Mouse (Mus musculus) embryonic facial prominence, embryonic 14.5 days (tissue): Measurements from ENCODE around the gene Mag. TPM values are rescaled to one million over a fixed set of nuclear protein-coding genes. Genes with fewer than 3 reads are reported as not detected.
A peak's percentile ranks its signal among the peaks of the same experiment; 100 is the strongest.
"Not testable (repeated sequence)": the region's sequence is repeated elsewhere in the genome, so short reads cannot be mapped to it uniquely, and the experiment has no call there.

Experiments used
- ATAC-seq: fragments of 200-750 bp; cut with Nextera tagmentation; 2 replicates; pipeline ENCODE4 v1.8.0; 2017; ENCODE audit warnings: low read depth, moderate number of reproducible peaks, moderate TSS enrichment
- DNase-seq: peaks from one replicate; pipeline ENCODE4 v3.0.0-alpha.2; 2015; ENCODE audit warnings: low spot score
- H3K27ac ChIP-seq: fragments of 300-500 bp; sonication (generic); replicated peaks from 2 replicates; pipeline ENCODE4 v1.5.1; 2014; ENCODE audit warnings: low read depth, mild to moderate bottlenecking, low read length, moderate library complexity
- H3K27me3 ChIP-seq: fragments of 300-500 bp; sonication (generic); replicated peaks from 2 replicates; pipeline ENCODE4 v1.6.1; 2014; ENCODE audit warnings: low read length; ENCODE audit not compliant: control insufficient read depth, insufficient read depth
- H3K36me3 ChIP-seq: fragments of 300-500 bp; sonication (generic); 2 replicates; pipeline ENCODE4 v1.6.1; 2014; ENCODE audit warnings: low read length, mixed read lengths; ENCODE audit not compliant: control insufficient read depth, insufficient read depth
- H3K4me1 ChIP-seq: fragments of 300-500 bp; sonication (generic); 2 replicates; pipeline ENCODE4 v1.6.1; 2014; ENCODE audit warnings: antibody characterized with exemption, low read length; ENCODE audit not compliant: control insufficient read depth, insufficient read depth
- H3K4me2 ChIP-seq: fragments of 300-500 bp; sonication (generic); 2 replicates; pipeline ENCODE4 v1.6.1; 2014; ENCODE audit warnings: low read depth, mild to moderate bottlenecking, low read length, moderate library complexity, mixed read lengths
- H3K4me3 ChIP-seq: fragments of 300-500 bp; sonication (generic); 2 replicates; pipeline ENCODE4 v1.5.1; 2014; ENCODE audit warnings: low read depth, mild to moderate bottlenecking, low read length
- H3K9ac ChIP-seq: fragments of 300-500 bp; sonication (generic); 2 replicates; pipeline ENCODE4 v1.6.1; 2014; ENCODE audit warnings: low read depth, mild to moderate bottlenecking, low read length, moderate library complexity, mixed read lengths
- H3K9me3 ChIP-seq: fragments of 300-500 bp; sonication (generic); 2 replicates; pipeline ENCODE4 v1.6.1; 2016; ENCODE audit warnings: low read length; ENCODE audit not compliant: control insufficient read depth
- whole genome bisulfite sequencing: fragments of 180-500 bp; shearing (Covaris S2); extraction: QIAGEN DNeasy Blood & Tissue Kit; methylation state at CpG from one replicate; pipeline ENCODE4 v1.1.7; 2014; 5-methylcytosine and 5-hydroxymethylcytosine counted together
- polyA plus RNA-seq: library from polyadenylated mRNA; unstranded; fragments of >200 nt; fragmentation: Nextera tagmentation; extraction: Ambion mirVana; gene quantifications from 2 replicates; pipeline ENCODE4 v1.2.1, GENCODE M21; 2014

Mag gene
- polyA plus RNA-seq, 1 experiment from 2014 or later = 1.4 TPM

DNA sequence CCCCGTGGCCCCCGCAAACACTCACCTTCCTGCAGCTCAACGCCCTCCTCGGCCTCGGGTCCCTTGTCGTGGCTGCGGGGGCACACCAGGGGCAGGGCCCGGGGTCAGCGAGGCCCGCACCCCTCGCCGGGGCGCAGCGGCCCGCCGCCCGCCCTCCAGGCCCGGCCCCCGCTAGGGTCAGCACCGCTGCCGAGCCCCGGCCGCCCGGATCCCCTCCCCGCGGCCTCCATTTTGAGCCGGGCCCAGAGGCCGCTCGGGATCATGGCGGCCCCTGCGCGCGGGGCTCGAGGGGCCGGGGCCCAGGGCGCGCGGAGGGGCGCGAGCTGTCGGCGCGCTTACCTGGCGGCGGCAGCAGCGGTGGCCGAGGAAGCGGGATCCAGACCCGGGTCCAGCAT, 41.7 kb upstream of the Mag start:
- no peaks in the 10 kb centered on the region for H3K27me3 ChIP-seq
- no peaks in the 10 kb centered on the region for H3K9me3 ChIP-seq
- H3K4me1 ChIP-seq = peaks cover 12% of the 10 kb centered on the region
- DNase-seq = no peak
- H3K36me3 ChIP-seq = peaks cover 55% of the 10 kb centered on the region
- WGBS = 0% methylated on average over 11 of the region's 49 CpGs
- peak overlapping the region; percentile 99 for H3K9ac ChIP-seq
- peak overlapping the region; percentile 96 for H3K4me3 ChIP-seq
- H3K4me2 ChIP-seq = peak overlapping the region; percentile 79
- peak; percentile 47 for ATAC-seq
- peak overlapping the region; percentile 99 for H3K27ac ChIP-seq

- ATAC-seq (peak; percentile 80), DNase-seq (peak; percentile 90)
- Histone ChIP-seq H3K27me3 (no peaks in the 10 kb centered on the region), H3K9ac (peak overlapping the region; percentile 99), H3K36me3 (peaks cover 60% of the 10 kb centered on the region), H3K9me3 (no peaks in the 10 kb centered on the region), H3K27ac (peak overlapping the region; percentile 99), H3K4me3 (peak overlapping the region; percentile 96), H3K4me2 (peak overlapping the region; percentile 79), H3K4me1 (peaks cover 12% of the 10 kb centered on the region)
- WGBS = under 1% methylated on average over 17 of the region's 64 CpGs
Observed at GRCm38 (mm10) chr7:30955584-30956356, 41.1 kb upstream of the Mag start.

GRCm38 (mm10) chr7:30954971-30955520, 40.4 kb upstream of the Mag start:
- no peaks in the 10 kb centered on the region for H3K27me3 ChIP-seq
- no peak for ATAC-seq
- peaks cover 12% of the 10 kb centered on the region for H3K4me1 ChIP-seq
- peak overlapping the region; percentile 96 for H3K4me3 ChIP-seq
- no peaks in the 10 kb centered on the region for H3K9me3 ChIP-seq
- H3K36me3 ChIP-seq = peaks cover 66% of the 10 kb centered on the region
- H3K4me2 ChIP-seq = peak overlapping the region; percentile 79
- no peak overlapping the region for H3K27ac ChIP-seq
- no peak for DNase-seq
- H3K9ac ChIP-seq = peak overlapping the region; percentile 99
- WGBS = 84% methylated on average over 12 of the region's 12 CpGs

DNA sequence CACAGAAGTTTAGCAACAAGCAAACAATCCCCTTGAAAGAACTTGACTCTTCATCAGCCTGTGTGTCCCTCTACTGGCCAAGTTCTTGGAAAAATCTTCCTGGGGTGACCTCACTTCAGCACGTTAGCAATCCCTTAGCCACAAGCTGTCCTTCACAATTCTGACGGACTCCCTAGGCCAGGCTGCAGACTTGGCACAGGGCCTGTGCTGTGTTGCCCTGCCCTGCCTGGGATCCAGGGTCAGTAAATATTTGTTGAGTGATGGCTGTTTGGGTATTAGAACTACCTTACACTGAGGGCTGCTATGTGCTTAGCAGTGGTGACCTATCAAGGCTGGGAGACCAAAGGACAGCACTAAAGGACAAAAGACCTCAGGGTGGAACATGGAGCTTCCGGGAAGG, 39.4 kb upstream of the Mag start:
- ATAC-seq = no peak
- no peaks in the 10 kb centered on the region for H3K27me3 ChIP-seq
- WGBS = 86% methylated on average over 3 of the region's 3 CpGs
- no peak overlapping the region for H3K4me2 ChIP-seq
- H3K4me3 ChIP-seq = no peak overlapping the region
- no peak overlapping the region for H3K9ac ChIP-seq
- peaks cover 12% of the 10 kb centered on the region for H3K4me1 ChIP-seq
- no peaks in the 10 kb centered on the region for H3K9me3 ChIP-seq
- no peak for DNase-seq
- H3K27ac ChIP-seq = no peak overlapping the region
- H3K36me3 ChIP-seq = peaks cover 74% of the 10 kb centered on the region

- no peak overlapping the region for H3K4me3 ChIP-seq
- H3K9me3 ChIP-seq = no peaks in the 10 kb centered on the region
- H3K36me3 ChIP-seq = peaks cover 71% of the 10 kb centered on the region
- no peak overlapping the region for H3K9ac ChIP-seq
- no peaks in the 10 kb centered on the region for H3K27me3 ChIP-seq
- ATAC-seq = no peak
- 78% methylated on average over 6 of the region's 6 CpGs for WGBS
- H3K4me1 ChIP-seq = peaks cover 10% of the 10 kb centered on the region
- no peak for DNase-seq
- H3K4me2 ChIP-seq = no peak overlapping the region
- no peak overlapping the region for H3K27ac ChIP-seq
Observed at GRCm38 (mm10) chr7:30953459-30953858, 38.8 kb upstream of the Mag start.

DNA sequence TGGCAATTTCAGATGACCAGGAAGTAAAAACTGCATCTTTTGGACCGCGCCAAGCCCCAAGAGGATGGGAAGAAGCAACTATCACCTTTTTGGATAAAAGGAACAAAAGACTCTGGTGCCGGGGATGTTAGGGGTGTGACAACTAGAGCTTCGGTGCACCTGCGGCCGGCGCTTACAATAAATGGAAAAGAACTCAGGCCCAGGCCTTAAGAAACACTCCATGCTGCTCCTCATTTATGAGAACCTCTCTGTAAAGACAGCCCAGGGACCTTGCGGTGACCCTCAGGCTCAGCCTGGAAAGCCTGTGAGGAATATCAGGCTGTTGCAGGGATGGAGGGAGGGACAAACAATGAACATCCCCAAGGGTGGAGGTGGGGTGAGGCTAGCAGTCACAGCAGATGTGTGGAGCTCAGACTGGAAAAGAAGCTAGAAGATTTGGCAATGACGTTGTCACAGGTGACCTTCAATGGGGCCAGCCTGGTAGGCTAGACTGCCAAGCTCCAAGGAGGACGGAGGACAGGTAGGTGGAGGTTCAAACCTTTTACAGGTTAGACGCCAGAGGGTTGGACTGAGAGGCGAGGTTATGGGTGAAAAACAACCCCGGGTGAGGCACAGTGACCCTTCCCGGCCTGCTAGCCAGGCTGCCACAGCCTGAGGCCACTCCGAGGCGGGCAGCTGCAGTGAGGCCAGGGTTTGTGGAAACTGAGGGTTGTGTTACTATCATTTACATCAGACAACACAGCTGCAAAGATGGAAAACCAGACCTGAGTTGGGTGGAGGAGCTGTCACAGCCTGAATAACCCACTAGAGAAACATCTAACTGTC, 38.0 kb upstream of the Mag start:
- Histone ChIP-seq H3K4me1 (peaks cover 4% of the 10 kb centered on the region; the same call in 1 of the 2 replicates), H3K36me3 (peaks cover 67% of the 10 kb centered on the region), H3K4me3 (no peak overlapping the region), H3K9ac (no peak overlapping the region), H3K27me3 (no peaks in the 10 kb centered on the region), H3K27ac (no peak overlapping the region), H3K4me2 (no peak overlapping the region), H3K9me3 (no peaks in the 10 kb centered on the region)
- WGBS = 94% methylated on average over 16 of the region's 16 CpGs
- DNase-seq (no peak), ATAC-seq (no peak)

- WGBS = 83% methylated on average over 3 of the region's 3 CpGs
Observed at GRCm38 (mm10) chr7:30949902-30950301, 35.2 kb upstream of the Mag start.

GRCm38 (mm10) chr7:30945876-30946275, 31.2 kb upstream of the Mag start:
- no peak overlapping the region for H3K9ac ChIP-seq
- H3K4me3 ChIP-seq = no peak overlapping the region
- no peak for ATAC-seq
- 94% methylated on average over 7 of the region's 7 CpGs for WGBS
- no peak overlapping the region for H3K4me2 ChIP-seq
- no peaks in the 10 kb centered on the region for H3K4me1 ChIP-seq
- no peaks in the 10 kb centered on the region for H3K9me3 ChIP-seq
- no peak overlapping the region for H3K27ac ChIP-seq
- no peaks in the 10 kb centered on the region for H3K27me3 ChIP-seq
- peaks cover 38% of the 10 kb centered on the region for H3K36me3 ChIP-seq
- DNase-seq = no peak

More at GRCm38 (mm10) chr7:30949902-30950301, 35.2 kb upstream of the Mag start:
- peaks cover 77% of the 10 kb centered on the region for H3K36me3 ChIP-seq
- H3K4me1 ChIP-seq, H3K9me3 ChIP-seq, H3K4me2 ChIP-seq, H3K4me3 ChIP-seq, H3K9ac ChIP-seq, ATAC-seq, H3K27ac ChIP-seq, DNase-seq, H3K27me3 ChIP-seq: not testable (repeated sequence)
